Mouse (Mus musculus) heart, adult 2 months (tissue): ENCODE results near the gene Gprin2.

Experiments
- CTCF ChIP-seq: fragments of 200-600 bp; IDR thresholded peaks from 2 replicates; pipeline ENCODE4 v1.8.1; 2022; ENCODE audit warnings: antibody characterized with exemption, mild to moderate bottlenecking, moderate library complexity
- POLR2A ChIP-seq: fragments of 200-500 bp; IDR thresholded peaks from 2 replicates; pipeline ENCODE4 v1.6.1; 2011; ENCODE audit warnings: mild to moderate bottlenecking, low read depth, low read length, control low read depth; ENCODE audit not compliant: insufficient read depth

DNA sequence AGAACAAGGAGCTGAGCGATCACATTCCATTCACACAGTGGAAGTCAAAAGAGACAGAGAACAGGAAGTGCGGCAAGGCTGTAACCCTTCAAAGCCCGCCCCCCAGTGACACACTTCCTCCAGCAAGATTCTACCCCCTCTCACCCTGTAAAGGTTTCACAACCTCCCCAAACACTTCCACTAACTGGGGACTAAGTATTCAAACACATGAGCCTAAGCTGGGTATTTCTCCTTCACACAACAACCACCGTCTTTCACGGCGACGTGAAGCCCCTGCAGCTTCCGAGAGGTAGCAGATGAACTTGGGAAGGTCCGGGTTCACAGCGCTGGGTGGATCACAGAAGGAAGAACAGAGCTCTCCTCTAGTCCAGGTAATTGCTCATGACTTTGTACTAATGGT, 58.5 kb downstream of the Gprin2 start:
- TF ChIP-seq POLR2A (no peak), CTCF (no peak)
